In genomic region chr12:59072286-59072685, GRCm38 (mm10) we compare ENCODE assay signal across 29 mouse cellular contexts. TPM values are rescaled to one million over a fixed set of nuclear protein-coding genes. Genes with fewer than 3 reads are reported as not detected.
DNase-seq lines count a peak whose midpoint lies in the region; ATAC-seq lines count a peak whose summit lies in the region.
"Had no signal": no experiment of that assay in that cellular context is flagged by ENCODE, and none has a peak within 500 bp of the region (broad histone marks: within the 10 kb centered on the region; RNA-seq: fewer than 3 reads in every experiment).

No protein-coding gene starts in this region.

- peaks cover 43% of the 10 kb centered on the region for H3K36me3 ChIP-seq in neural tube, embryonic 15.5 days

- peak; percentile 46 to 54 for DNase-seq in frontal cortex, postnatal 36 days (ENCODE audit: low spot score in 2 of 2)
- DNase-seq in frontal cortex, postnatal 14 days (ENCODE audit: low spot score in 2 of 2), result no peak
- DNase-seq in left cerebral cortex, adult 18-20 months (ENCODE audit: low spot score in 2 of 2), result peak; percentile 23 to 47
- DNase-seq in left cerebral cortex, adult 11 months (ENCODE audit: low spot score), result no peak
- peak; percentile 42 for DNase-seq in right cerebral cortex, adult 18-20 months
- no peak for DNase-seq in right cerebral cortex, postnatal 4 days
- peak; percentile 22 for DNase-seq in telencephalon, adult 2 months (ENCODE audit: low read depth, low spot score)
- DNase-seq: adrenal gland, postnatal 10 days; cerebellum, adult 11 months; cerebellum, adult 9-10 months; embryo, embryonic 11 days; gastrocnemius, postnatal 10 days; heart, postnatal 4 days; kidney, adult 11 months; kidney, postnatal 36 days; layer of hippocampus, postnatal 36 days; lung, embryonic 14.5 days; lung, postnatal 14 days; thymus, postnatal 14 days had no signal

- H3K4me1 ChIP-seq in neural tube, embryonic 15.5 days, result peaks cover 11% of the 10 kb centered on the region

- H3K9ac ChIP-seq in neural tube, embryonic 15.5 days (replicated peaks), result no peak overlapping the region
- H3K9ac ChIP-seq: embryonic facial prominence, embryonic 12.5 days; hindbrain, embryonic 13.5 days; limb, embryonic 12.5 days; liver, embryonic 15.5 days; lung, embryonic 14.5 days; midbrain, embryonic 12.5 days; neural tube, embryonic 12.5 days had no signal

- 91% methylated on average over 11 of the region's 11 CpGs for WGBS in neural tube, embryonic 15.5 days

- no peak overlapping the region for H3K27ac ChIP-seq in neural tube, embryonic 15.5 days (replicated peaks)
- H3K27ac ChIP-seq: embryonic facial prominence, embryonic 12.5 days; hindbrain, embryonic 13.5 days; limb, embryonic 12.5 days; liver, embryonic 15.5 days; midbrain, embryonic 12.5 days; neural tube, embryonic 12.5 days had no signal

- H3K27me3 ChIP-seq in neural tube, embryonic 15.5 days (replicated peaks), result no peaks in the 10 kb centered on the region
- H3K27me3 ChIP-seq: embryonic facial prominence, embryonic 12.5 days; hindbrain, embryonic 13.5 days; limb, embryonic 12.5 days; liver, embryonic 15.5 days; midbrain, embryonic 12.5 days; neural tube, embryonic 12.5 days; Patski had no signal

- no peak overlapping the region for H3K4me3 ChIP-seq in neural tube, embryonic 15.5 days (replicated peaks)
- H3K4me3 ChIP-seq: embryonic facial prominence, embryonic 12.5 days; hindbrain, embryonic 13.5 days; limb, embryonic 12.5 days; liver, embryonic 15.5 days; midbrain, embryonic 12.5 days; myocyte; neural tube, embryonic 12.5 days had no signal

- no peak for ATAC-seq in neural tube, embryonic 15.5 days (ENCODE audit: low FRiP score)
- ATAC-seq: forebrain, embryonic 14.5 days; Patski had no signal

- no peak overlapping the region for H3K4me2 ChIP-seq in neural tube, embryonic 15.5 days
- H3K4me2 ChIP-seq: embryonic facial prominence, embryonic 12.5 days; hindbrain, embryonic 13.5 days; limb, embryonic 12.5 days; liver, embryonic 15.5 days; lung, embryonic 14.5 days; midbrain, embryonic 12.5 days; neural tube, embryonic 12.5 days had no signal

- H3K9me3 ChIP-seq in neural tube, embryonic 15.5 days (replicated peaks), result no peaks in the 10 kb centered on the region
- H3K9me3 ChIP-seq: embryonic facial prominence, embryonic 12.5 days; hindbrain, embryonic 13.5 days; limb, embryonic 12.5 days; liver, embryonic 15.5 days; midbrain, embryonic 12.5 days; neural tube, embryonic 12.5 days had no signal

RNA-seq across cellular contexts. Expression of gene Pnn, which starts 5.6 kb away (rescaled TPM):
- 10 to 100 TPM; 54.6 to 64.6 TPM for total RNA-seq in left cerebral cortex, adult 18-20 months (2021)
- 84.3 and 93.0 TPM in 2 replicates for polyA plus RNA-seq in neural tube, embryonic 15.5 days (2015; fragmentation: Nextera tagmentation; extraction: Ambion mirVana)

RNA-seq across cellular contexts. Expression of gene Trappc6b, which starts 11.0 kb away (rescaled TPM):
- 100 to 1,000 TPM; 121 to 135 TPM for total RNA-seq in left cerebral cortex, adult 18-20 months (2021)
- 164 and 168 TPM in 2 replicates for polyA plus RNA-seq in neural tube, embryonic 15.5 days (2015; fragmentation: Nextera tagmentation; extraction: Ambion mirVana)

RNA-seq across cellular contexts. Expression of gene Mia2, which starts 23.3 kb away (rescaled TPM):
- total RNA-seq in left cerebral cortex, adult 18-20 months (2021), result 10 to 100 TPM; 38.5 to 44.4 TPM
- polyA plus RNA-seq in neural tube, embryonic 15.5 days (2015; fragmentation: Nextera tagmentation; extraction: Ambion mirVana), result 32.5 and 52.6 TPM in 2 replicates

RNA-seq across cellular contexts. Expression of gene Gemin2, which starts 59.1 kb away (rescaled TPM):
- total RNA-seq in left cerebral cortex, adult 18-20 months (2021), result 1 to 10 TPM; 6.6 to 7.6 TPM
- polyA plus RNA-seq in neural tube, embryonic 15.5 days (2015; fragmentation: Nextera tagmentation; extraction: Ambion mirVana), result 16.4 and 19.8 TPM in 2 replicates

Comparison
In these comparisons a context has a peak if more than half of its experiments do, and no peak if none do; other contexts are left out.
1. DNase-seq: peak in frontal cortex, postnatal 36 days (2 of 2), left cerebral cortex, adult 18-20 months (2 of 2), right cerebral cortex, adult 18-20 months (single experiment) and telencephalon, adult 2 months (single experiment); none in frontal cortex, postnatal 14 days (0 of 2), left cerebral cortex, adult 11 months (single experiment) and right cerebral cortex, postnatal 4 days (single experiment).